Mouse (Mus musculus) liver, postnatal 0 days (tissue): Measurements from ENCODE around the gene Tert. TPM values are rescaled to one million over a fixed set of nuclear protein-coding genes. Genes with fewer than 3 reads are reported as not detected.

Experiments
- ATAC-seq: fragments of 200-750 bp; cut with Nextera tagmentation; 2 replicates; pipeline ENCODE4 v1.8.0; 2017; ENCODE audit warnings: mild to moderate bottlenecking, moderate library complexity
- DNase-seq: peaks from one replicate; pipeline ENCODE4 v3.0.0-alpha.2; 2016
- H3K27ac ChIP-seq: fragments of 300-500 bp; sonication (generic); 2 replicates; pipeline ENCODE4 v1.5.1; 2014; ENCODE audit warnings: antibody characterized with exemption, moderate library complexity, mild to moderate bottlenecking, low read depth
- H3K27me3 ChIP-seq: fragments of 300-500 bp; sonication (generic); 2 replicates; pipeline ENCODE4 v1.6.1; 2014; ENCODE audit warnings: low read length, control low read depth, mixed read lengths; ENCODE audit not compliant: insufficient read depth
- H3K36me3 ChIP-seq: fragments of 300-500 bp; sonication (generic); replicated peaks from 2 replicates; pipeline ENCODE4 v1.6.1; 2014; ENCODE audit warnings: mild to moderate bottlenecking, control low read depth, low read length, moderate library complexity, mixed read lengths; ENCODE audit not compliant: insufficient read depth
- H3K4me1 ChIP-seq: fragments of 300-500 bp; sonication (generic); 2 replicates; pipeline ENCODE4 v1.6.1; 2014; ENCODE audit warnings: antibody characterized with exemption, mild to moderate bottlenecking, control low read depth; ENCODE audit not compliant: insufficient read depth
- H3K4me2 ChIP-seq: fragments of 300-500 bp; sonication (generic); 2 replicates; pipeline ENCODE4 v1.6.1; 2014; ENCODE audit warnings: low read depth, mild to moderate bottlenecking, low read length, moderate library complexity, mixed read lengths
- H3K4me3 ChIP-seq: fragments of 300-500 bp; sonication (generic); 2 replicates; pipeline ENCODE4 v1.5.1; 2014; ENCODE audit warnings: low read depth, low read length
- H3K9ac ChIP-seq: fragments of 300-500 bp; sonication (generic); replicated peaks from 2 replicates; pipeline ENCODE4 v1.6.1; 2014; ENCODE audit warnings: mild to moderate bottlenecking, moderate library complexity
- H3K9me3 ChIP-seq: fragments of 300-500 bp; sonication (generic); 2 replicates; pipeline ENCODE4 v1.6.1; 2016; ENCODE audit warnings: mild to moderate bottlenecking, control low read depth, low read length, mixed read lengths
- CTCF ChIP-seq: sonication (generic); IDR thresholded peaks from 2 replicates; pipeline ENCODE4 v1.5.1; 2016; ENCODE audit warnings: antibody characterized with exemption, low read depth
- EP300 ChIP-seq: IDR thresholded peaks from 2 replicates; pipeline ENCODE4 v1.6.1; 2016; ENCODE audit warnings: antibody characterized with exemption, low read depth, mild to moderate bottlenecking
- WGBS: fragments of 180-500 bp; shearing (Covaris S2); extraction: QIAGEN DNeasy Blood & Tissue Kit; methylation state at CpG from one replicate; pipeline ENCODE4 v1.1.7; 2014; ENCODE audit not compliant: insufficient replicate concordance; 5-methylcytosine and 5-hydroxymethylcytosine counted together
- polyA plus RNA-seq: library from polyadenylated mRNA; unstranded; fragments of >200 nt; fragmentation: Nextera tagmentation; extraction: Ambion mirVana; gene quantifications from 2 replicates; pipeline ENCODE4 v1.2.1, GENCODE M21; 2015

Tert gene
- 0.21 and 0.29 TPM in 2 replicates for polyA plus RNA-seq

DNA sequence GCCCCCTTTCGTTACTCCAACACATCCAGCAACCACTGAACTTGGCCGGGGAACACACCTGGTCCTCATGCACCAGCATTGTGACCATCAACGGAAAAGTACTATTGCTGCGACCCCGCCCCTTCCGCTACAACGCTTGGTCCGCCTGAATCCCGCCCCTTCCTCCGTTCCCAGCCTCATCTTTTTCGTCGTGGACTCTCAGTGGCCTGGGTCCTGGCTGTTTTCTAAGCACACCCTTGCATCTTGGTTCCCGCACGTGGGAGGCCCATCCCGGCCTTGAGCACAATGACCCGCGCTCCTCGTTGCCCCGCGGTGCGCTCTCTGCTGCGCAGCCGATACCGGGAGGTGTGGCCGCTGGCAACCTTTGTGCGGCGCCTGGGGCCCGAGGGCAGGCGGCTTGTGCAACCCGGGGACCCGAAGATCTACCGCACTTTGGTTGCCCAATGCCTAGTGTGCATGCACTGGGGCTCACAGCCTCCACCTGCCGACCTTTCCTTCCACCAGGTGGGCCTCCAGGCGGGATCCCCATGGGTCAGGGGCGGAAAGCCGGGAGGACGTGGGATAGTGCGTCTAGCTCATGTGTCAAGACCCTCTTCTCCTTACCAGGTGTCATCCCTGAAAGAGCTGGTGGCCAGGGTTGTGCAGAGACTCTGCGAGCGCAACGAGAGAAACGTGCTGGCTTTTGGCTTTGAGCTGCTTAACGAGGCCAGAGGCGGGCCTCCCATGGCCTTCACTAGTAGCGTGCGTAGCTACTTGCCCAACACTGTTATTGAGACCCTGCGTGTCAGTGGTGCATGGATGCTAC, at the start of gene Tert:
Tert (plus strand) TSS at position 167 of the 805 bp plus-strand sequence.
- H3K27ac ChIP-seq: 0 out of 2 replicates have a peak within 1 kb of the TSS, but pooled peaks have one; percentile 18
- TF ChIP-seq EP300: no peak
- TF ChIP-seq CTCF: peak; percentile 59
- peak; percentile 83 for ATAC-seq

DNA sequence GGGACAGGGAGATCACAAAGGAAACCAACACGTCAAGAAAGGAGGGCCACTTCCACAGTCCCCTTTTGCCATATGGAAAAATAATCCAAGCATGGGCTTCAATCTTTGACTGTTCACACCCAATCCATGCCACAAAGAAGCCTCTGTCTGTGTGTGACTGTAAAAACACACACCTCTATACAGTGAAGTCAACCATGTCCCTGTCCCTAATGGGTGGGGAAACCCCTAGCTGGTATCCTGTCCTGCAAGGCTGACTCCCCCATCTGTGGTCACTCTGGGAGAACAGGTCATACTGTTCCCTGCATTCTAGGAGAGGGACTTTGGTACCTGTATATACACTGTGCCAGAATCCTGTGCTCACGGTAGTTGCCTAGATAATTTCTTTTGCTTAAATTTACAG, 49.4 kb upstream of the Tert start:
- no peak overlapping the region for H3K27ac ChIP-seq

More for the DNA sequence above, at the start of gene Tert:
- H3K4me3 ChIP-seq: peak within 1 kb of the TSS; percentile 56
- DNase-seq: peak; percentile 64
- H3K27me3 ChIP-seq: no peaks in the 10 kb centered on the region
- no peaks in the 10 kb centered on the region; the same call in 1 of the 2 replicates for H3K36me3 ChIP-seq
- H3K9ac ChIP-seq: peak within 1 kb of the TSS; percentile 41; the same call in 1 of the 2 replicates
- H3K9me3 ChIP-seq: no peaks in the 10 kb centered on the region
- 15% methylated on average over 47 of the region's 47 CpGs for WGBS
- H3K4me2 ChIP-seq: peak within 1 kb of the TSS; percentile 83
- peaks cover 9% of the 10 kb centered on the region for H3K4me1 ChIP-seq

DNA sequence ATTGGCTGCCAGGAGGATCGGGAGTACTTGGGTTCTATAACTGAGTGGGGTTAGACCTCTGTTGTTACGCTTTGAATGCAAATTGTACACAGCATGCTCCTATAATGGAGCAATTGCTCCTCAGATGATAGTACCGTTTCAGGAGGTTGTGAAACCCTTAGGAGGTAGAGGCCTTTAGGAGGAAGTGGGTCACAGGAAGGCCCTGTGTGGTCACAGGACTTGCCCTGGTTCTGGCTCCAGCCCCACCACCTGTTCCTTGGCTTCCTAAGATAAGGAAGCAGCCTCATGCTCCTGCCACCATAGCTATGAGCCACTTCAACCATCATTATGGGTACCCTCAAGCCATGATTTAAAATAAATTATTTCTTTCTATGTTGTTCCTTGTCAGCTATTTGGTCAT, 35.2 kb upstream of the Tert start:
- TF ChIP-seq EP300 (no peak), CTCF (no peak)
- Histone ChIP-seq H3K27ac (no peak overlapping the region), H3K27me3 (0 out of 2 replicates have a peak, but pooled peaks cover 3% of the 10 kb centered on the region), H3K4me1 (no peaks in the 10 kb centered on the region), H3K4me2 (no peak overlapping the region), H3K9me3 (no peaks in the 10 kb centered on the region), H3K36me3 (no peaks in the 10 kb centered on the region), H3K4me3 (no peak overlapping the region), H3K9ac (no peak overlapping the region)
- no peak for ATAC-seq
- no peak for DNase-seq
- 62% methylated on average over 3 of the region's 3 CpGs for WGBS

More for the DNA sequence above, 49.4 kb upstream of the Tert start:
- no peak overlapping the region for H3K9ac ChIP-seq
- H3K27me3 ChIP-seq: no peaks in the 10 kb centered on the region
- no peaks in the 10 kb centered on the region for H3K9me3 ChIP-seq
- no peaks in the 10 kb centered on the region for H3K4me1 ChIP-seq
- no peak overlapping the region for H3K4me3 ChIP-seq
- H3K4me2 ChIP-seq: no peak overlapping the region
- TF ChIP-seq EP300: no peak
- 62% methylated on average over 2 of the region's 2 CpGs for WGBS
- no peaks in the 10 kb centered on the region for H3K36me3 ChIP-seq
- ATAC-seq (no peak), DNase-seq (no peak)

DNA sequence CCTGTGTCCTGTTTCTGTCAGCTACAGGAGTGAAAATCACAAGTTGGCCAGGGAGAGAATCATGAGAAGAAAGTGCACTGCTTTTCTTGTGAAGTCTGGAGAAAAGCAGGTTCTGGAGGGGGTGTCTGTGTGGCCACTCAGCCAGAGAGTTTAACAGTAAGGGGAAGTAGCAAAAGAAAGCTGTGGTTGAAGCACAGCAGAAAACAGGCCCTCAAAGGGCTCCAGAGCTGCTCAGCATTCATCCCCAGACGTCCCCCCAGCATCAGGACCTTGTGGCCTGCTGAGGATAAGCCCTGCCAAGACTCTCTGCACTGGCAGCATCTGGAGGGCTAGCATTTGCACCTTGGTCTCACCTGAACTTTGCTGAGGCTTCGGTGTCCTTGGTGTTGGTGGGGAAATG, 34.2 kb upstream of the Tert start:
- Histone ChIP-seq H3K4me3 (no peak overlapping the region), H3K36me3 (no peaks in the 10 kb centered on the region), H3K9ac (no peak overlapping the region), H3K27me3 (0 out of 2 replicates have a peak, but pooled peaks cover 3% of the 10 kb centered on the region), H3K9me3 (no peaks in the 10 kb centered on the region), H3K4me1 (no peaks in the 10 kb centered on the region), H3K27ac (no peak overlapping the region), H3K4me2 (no peak overlapping the region)
- ATAC-seq: no peak
- no peak for TF ChIP-seq EP300
- TF ChIP-seq CTCF: no peak
- no peak for DNase-seq
- 37% methylated on average over 2 of the region's 2 CpGs for WGBS

DNA sequence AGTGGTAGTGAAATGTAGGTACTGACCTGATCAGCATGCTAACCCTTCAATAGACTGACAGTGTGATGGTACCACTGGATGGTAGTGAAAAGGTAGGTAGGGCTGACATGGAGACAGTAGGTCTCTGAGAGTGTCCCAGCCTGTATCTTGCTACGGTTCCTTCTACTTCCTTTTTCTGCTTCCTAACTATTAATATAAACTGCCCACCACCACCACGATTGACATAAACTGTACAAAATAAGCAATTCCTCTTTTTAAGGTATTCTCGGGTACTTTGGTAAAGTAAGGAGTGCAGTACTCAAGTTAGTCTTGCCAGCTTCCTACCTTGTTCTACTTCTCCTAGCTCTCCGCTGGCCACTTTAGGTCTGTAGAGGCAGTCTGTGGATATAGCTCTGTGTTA, 30.4 kb upstream of the Tert start:
- ATAC-seq (no peak), DNase-seq (no peak)
- H3K36me3 ChIP-seq: no peaks in the 10 kb centered on the region
- no peaks in the 10 kb centered on the region for H3K9me3 ChIP-seq
- H3K4me2 ChIP-seq: no peak overlapping the region
- no peak overlapping the region for H3K9ac ChIP-seq
- no peak overlapping the region for H3K4me3 ChIP-seq
- no peak overlapping the region for H3K27ac ChIP-seq
- TF ChIP-seq EP300: no peak
- no peak for TF ChIP-seq CTCF
- 0 out of 2 replicates have a peak, but pooled peaks cover 3% of the 10 kb centered on the region for H3K27me3 ChIP-seq
- WGBS: 31% methylated on average over 4 of the region's 4 CpGs
- H3K4me1 ChIP-seq: no peaks in the 10 kb centered on the region

DNA sequence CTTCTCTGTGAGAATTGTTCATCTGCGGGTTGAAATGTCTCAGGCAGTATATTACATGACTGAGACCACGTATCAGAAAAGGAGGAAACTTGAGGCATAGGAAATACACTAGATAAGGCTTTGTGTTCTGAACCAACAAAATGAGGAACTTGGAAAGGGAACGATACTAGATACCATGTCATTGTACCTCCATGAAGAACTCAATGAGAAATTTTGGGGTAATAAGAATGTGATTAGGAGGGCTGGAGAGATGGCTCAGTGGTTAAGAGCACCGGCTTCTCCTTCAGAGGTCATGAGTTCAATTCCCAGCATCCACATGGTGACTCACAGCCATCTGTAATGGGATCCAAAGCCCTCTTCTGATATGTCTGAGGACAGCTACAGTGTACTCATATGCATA, 26.5 kb upstream of the Tert start:
- Histone ChIP-seq H3K9ac (no peak overlapping the region), H3K36me3 (0 out of 2 replicates have a peak, but pooled peaks cover 1% of the 10 kb centered on the region), H3K9me3 (no peaks in the 10 kb centered on the region), H3K27me3 (0 out of 2 replicates have a peak, but pooled peaks cover 3% of the 10 kb centered on the region), H3K4me1 (peaks cover 16% of the 10 kb centered on the region), H3K27ac (no peak overlapping the region), H3K4me2 (no peak overlapping the region), H3K4me3 (no peak overlapping the region)
- ATAC-seq (no peak), DNase-seq (no peak)
- no peak for TF ChIP-seq EP300
- TF ChIP-seq CTCF: no peak
- WGBS: 24% methylated on average over 4 of the region's 4 CpGs
